Mouse (Mus musculus) limb, embryonic 13.5 days (tissue): ENCODE results near the gene Mucl3. TPM values are rescaled to one million over a fixed set of nuclear protein-coding genes. Genes with fewer than 3 reads are reported as not detected.

ENCODE experiments used
- ATAC-seq: fragments of 200-750 bp; cut with Nextera tagmentation; 2 replicates; pipeline ENCODE4 v1.8.0; 2017; ENCODE audit warnings: low read depth, moderate number of reproducible peaks, moderate TSS enrichment; ENCODE audit not compliant: low FRiP score
- H3K27ac ChIP-seq: fragments of 300-500 bp; sonication (generic); 2 replicates; pipeline ENCODE4 v1.5.1; 2015; ENCODE audit warnings: inconsistent platforms, mild to moderate bottlenecking, moderate library complexity
- H3K27me3 ChIP-seq: fragments of 300-500 bp; sonication (generic); 2 replicates; pipeline ENCODE4 v1.6.1; 2015; ENCODE audit warnings: mild to moderate bottlenecking, inconsistent platforms
- H3K36me3 ChIP-seq: fragments of 300-500 bp; sonication (generic); 2 replicates; pipeline ENCODE4 v1.6.1; 2015; ENCODE audit warnings: inconsistent platforms, mild to moderate bottlenecking, moderate library complexity
- H3K4me1 ChIP-seq: fragments of 300-500 bp; sonication (generic); 2 replicates; pipeline ENCODE4 v1.6.1; 2015; ENCODE audit warnings: inconsistent platforms
- H3K4me2 ChIP-seq: fragments of 300-500 bp; sonication (generic); replicated peaks from 2 replicates; pipeline ENCODE4 v1.6.1; 2015; ENCODE audit warnings: inconsistent platforms, mild to moderate bottlenecking, moderate library complexity
- H3K4me3 ChIP-seq: fragments of 300-500 bp; sonication (generic); 2 replicates; pipeline ENCODE4 v1.5.1; 2015; ENCODE audit warnings: moderate library complexity, mild to moderate bottlenecking, inconsistent platforms
- H3K9ac ChIP-seq: fragments of 300-500 bp; sonication (generic); 2 replicates; pipeline ENCODE4 v1.6.1; 2015; ENCODE audit warnings: mild to moderate bottlenecking, inconsistent platforms
- H3K9me3 ChIP-seq: fragments of 300-500 bp; sonication (generic); 2 replicates; pipeline ENCODE4 v1.6.1; 2016; ENCODE audit warnings: inconsistent platforms
- WGBS: fragments of 180-500 bp; shearing (Covaris S2); methylation state at CpG from one replicate; pipeline ENCODE4 v1.1.7; 2015; 5-methylcytosine and 5-hydroxymethylcytosine counted together
- polyA plus RNA-seq: library from polyadenylated mRNA; unstranded; fragments of >200 nt; fragmentation: Nextera tagmentation; extraction: Ambion mirVana; gene quantifications from 2 replicates; pipeline ENCODE4 v1.2.1, GENCODE M21; 2015

Gene Mucl3
- polyA plus RNA-seq, 1 experiment from 2014 or later = 0.24 TPM

- Histone ChIP-seq H3K36me3 (no peaks in the 10 kb centered on the region), H3K4me3 (no peak overlapping the region), H3K9me3 (peaks cover 3% of the 10 kb centered on the region; the same call in 1 of the 2 replicates), H3K4me1 (0 out of 2 replicates have a peak, but pooled peaks cover 5% of the 10 kb centered on the region), H3K27me3 (0 out of 2 replicates have a peak, but pooled peaks cover 4% of the 10 kb centered on the region), H3K27ac (no peak overlapping the region), H3K4me2 (no peak overlapping the region), H3K9ac (no peak overlapping the region)
- 41% methylated on average over 4 of the region's 4 CpGs for WGBS
- no peak for ATAC-seq
Observed at GRCm38 (mm10) chr17:35588387-35588786, 55.1 kb downstream of the Mucl3 start.

DNA sequence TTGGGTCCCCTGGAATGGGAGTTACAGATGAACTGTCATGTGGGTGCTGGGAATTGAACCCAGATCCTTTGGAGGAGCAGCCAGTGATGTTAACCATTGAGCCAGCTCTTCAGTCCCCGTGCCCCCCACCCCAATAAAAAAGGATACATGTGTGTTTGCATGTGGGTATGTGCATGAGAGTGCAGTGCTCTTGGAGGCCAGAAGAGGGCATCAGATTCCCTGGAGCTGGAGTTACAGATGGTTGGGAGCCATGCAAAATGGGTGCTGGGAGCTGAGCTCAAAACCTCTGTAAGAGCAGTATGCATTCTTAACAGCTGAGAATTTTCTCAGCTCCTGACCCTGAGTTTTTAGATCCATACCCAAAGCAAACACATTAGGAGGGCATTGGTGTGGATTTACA lies 56.2 kb downstream of the Mucl3 start:
- no peak overlapping the region for H3K9ac ChIP-seq
- H3K4me3 ChIP-seq = no peak overlapping the region
- 0 out of 2 replicates have a peak, but pooled peaks cover 5% of the 10 kb centered on the region for H3K4me1 ChIP-seq
- H3K9me3 ChIP-seq = peaks cover 3% of the 10 kb centered on the region; the same call in 1 of the 2 replicates
- H3K36me3 ChIP-seq = no peaks in the 10 kb centered on the region
- H3K27ac ChIP-seq = no peak overlapping the region
- H3K4me2 ChIP-seq = no peak overlapping the region
- no peak for ATAC-seq
- 0 out of 2 replicates have a peak, but pooled peaks cover 2% of the 10 kb centered on the region for H3K27me3 ChIP-seq
- 74% methylated on average over 1 of the region's 1 CpGs for WGBS

Other genes with a start within 250 kb of the Mucl3 start
- 1.0 and 1.6 TPM in 2 replicates for gene H2-Q6, start 218.8 kb downstream of the Mucl3 start, polyA plus RNA-seq
- 9.4 TPM in 2 replicates for gene H2-Q7, start 204.5 kb downstream of the Mucl3 start, polyA plus RNA-seq
- 0.32 and 1.1 TPM in 2 replicates for gene H2-Q10, start 173.6 kb downstream of the Mucl3 start, polyA plus RNA-seq
- 0.23 TPM in 1 of 2 replicates, not detected in the other for gene Pou5f1, start 137.7 kb downstream of the Mucl3 start, polyA plus RNA-seq
- 68.6 and 70.6 TPM in 2 replicates for gene Tcf19, start 126.9 kb downstream of the Mucl3 start, polyA plus RNA-seq
- 20.9 and 22.1 TPM in 2 replicates for gene Cchcr1, start 126.6 kb downstream of the Mucl3 start, polyA plus RNA-seq
- gene Psors1c2, start 110.5 kb downstream of the Mucl3 start, polyA plus RNA-seq = 1.9 TPM in 2 replicates
- gene Cdsn, start 91.6 kb downstream of the Mucl3 start, polyA plus RNA-seq = 0.06 and 0.11 TPM in 2 replicates
- gene 2300002M23Rik, start 76.2 kb downstream of the Mucl3 start, polyA plus RNA-seq = 0.38 TPM in 1 of 2 replicates, not detected in the other
- not detected in 2 replicates for gene Sfta2, start 42.1 kb downstream of the Mucl3 start, polyA plus RNA-seq
- gene Gm9573, start 17.1 kb downstream of the Mucl3 start, polyA plus RNA-seq = not detected in 2 replicates
- 17.8 and 21.0 TPM in 2 replicates for gene Vars2, start 23.9 kb upstream of the Mucl3 start, polyA plus RNA-seq
- 45.3 and 48.0 TPM in 2 replicates for gene Gtf2h4, start 30.0 kb upstream of the Mucl3 start, polyA plus RNA-seq
- gene Ddr1, start 60.9 kb upstream of the Mucl3 start, polyA plus RNA-seq = 47.1 and 57.9 TPM in 2 replicates
- gene Ier3, start 178.0 kb upstream of the Mucl3 start, polyA plus RNA-seq = 13.7 and 14.7 TPM in 2 replicates
- gene Flot1, start 179.5 kb upstream of the Mucl3 start, polyA plus RNA-seq = 50.2 and 57.5 TPM in 2 replicates
- gene Tubb5, start 194.6 kb upstream of the Mucl3 start, polyA plus RNA-seq = 1,168 and 1,170 TPM in 2 replicates
- gene Mdc1, start 197.8 kb upstream of the Mucl3 start, polyA plus RNA-seq = 13.5 and 15.5 TPM in 2 replicates
- gene Nrm, start 217.6 kb upstream of the Mucl3 start, polyA plus RNA-seq = 54.9 and 55.1 TPM in 2 replicates
- 22.4 and 27.6 TPM in 2 replicates for gene Ppp1r18, start 221.9 kb upstream of the Mucl3 start, polyA plus RNA-seq
- gene Dhx16, start 236.1 kb upstream of the Mucl3 start, polyA plus RNA-seq = 41.8 and 42.5 TPM in 2 replicates